Mouse (Mus musculus): ENCODE data around the gene Lancl1. TPM values are rescaled to one million over a fixed set of nuclear protein-coding genes. Genes with fewer than 3 reads are reported as not detected.

Gene Lancl1
- polyA plus RNA-seq, 1 experiment from 2014 or later, result 23.4 TPM

DNA sequence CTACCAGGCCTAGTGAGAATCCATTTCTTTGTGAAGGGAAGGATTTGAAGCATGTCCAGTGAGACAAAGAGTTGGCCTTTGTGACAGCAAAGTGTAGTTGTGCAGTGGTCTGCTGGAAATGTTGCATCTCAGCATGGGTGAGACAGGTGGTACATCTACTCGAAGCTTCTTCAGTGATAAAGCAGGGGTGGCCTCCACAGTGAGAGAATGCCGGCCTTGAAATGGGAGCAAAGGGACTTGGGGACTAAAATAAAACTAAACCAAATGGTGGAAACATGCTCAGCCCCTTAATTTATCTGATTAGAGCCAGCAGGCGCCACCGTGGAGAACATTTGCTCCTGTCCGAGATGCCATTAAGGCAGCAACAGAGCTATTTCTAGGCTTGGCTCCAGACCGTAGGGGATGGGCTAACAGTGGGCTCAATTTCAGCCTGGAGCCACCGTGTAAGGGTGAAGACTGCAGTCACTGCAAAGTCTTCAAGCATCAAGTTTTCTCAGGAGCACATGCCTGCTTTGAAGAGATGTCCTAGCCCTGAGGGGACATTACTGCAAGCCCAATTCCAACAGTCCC lies 53.5 kb downstream of the Lancl1 start:
- Histone ChIP-seq H3K4me1 (replicated peaks) (no peaks in the 10 kb centered on the region), H3K27ac (replicated peaks) (no peak overlapping the region), H3K36me3 (replicated peaks) (no peaks in the 10 kb centered on the region), H3K9ac (no peak overlapping the region), H3K9me3 (replicated peaks) (no peaks in the 10 kb centered on the region), H3K27me3 (no peaks in the 10 kb centered on the region), H3K4me2 (no peak overlapping the region), H3K4me3 (replicated peaks) (no peak overlapping the region)
- ATAC-seq (ENCODE audit: insufficient read depth), result no peak
- WGBS (ENCODE audit: insufficient replicate concordance), result 48% methylated on average over 7 of the region's 7 CpGs

DNA sequence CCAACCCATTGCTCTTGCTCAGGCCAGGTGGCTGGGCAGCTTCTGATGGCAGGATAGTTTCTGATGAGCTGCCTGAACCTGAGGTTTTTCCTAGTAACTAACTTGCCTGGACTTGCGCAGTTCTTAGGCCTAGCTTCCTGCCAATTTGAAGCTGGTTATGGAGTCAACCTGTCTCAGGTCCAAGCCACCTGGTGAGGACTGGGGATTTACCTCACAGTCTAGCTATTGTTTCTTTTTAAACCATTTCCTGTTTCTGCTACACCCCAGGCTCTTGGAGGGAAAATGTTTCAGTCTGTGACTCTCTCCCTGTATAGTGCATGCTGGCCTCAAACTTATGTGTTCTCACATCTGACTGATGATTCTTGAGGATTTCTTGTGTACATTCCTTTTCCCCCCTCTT lies 58.5 kb downstream of the Lancl1 start:
- no peaks in the 10 kb centered on the region for H3K4me1 ChIP-seq (replicated peaks)
- H3K9me3 ChIP-seq (replicated peaks), result no peaks in the 10 kb centered on the region
- no peak overlapping the region for H3K4me3 ChIP-seq (replicated peaks)
- no peak for ATAC-seq (ENCODE audit: insufficient read depth)
- no peaks in the 10 kb centered on the region for H3K36me3 ChIP-seq (replicated peaks)
- no peak overlapping the region for H3K27ac ChIP-seq (replicated peaks)
- no peak overlapping the region for H3K4me2 ChIP-seq
- no peak overlapping the region for H3K9ac ChIP-seq
- 76% methylated on average over 1 of the region's 1 CpGs for WGBS (ENCODE audit: insufficient replicate concordance)
- H3K27me3 ChIP-seq, result no peaks in the 10 kb centered on the region

DNA sequence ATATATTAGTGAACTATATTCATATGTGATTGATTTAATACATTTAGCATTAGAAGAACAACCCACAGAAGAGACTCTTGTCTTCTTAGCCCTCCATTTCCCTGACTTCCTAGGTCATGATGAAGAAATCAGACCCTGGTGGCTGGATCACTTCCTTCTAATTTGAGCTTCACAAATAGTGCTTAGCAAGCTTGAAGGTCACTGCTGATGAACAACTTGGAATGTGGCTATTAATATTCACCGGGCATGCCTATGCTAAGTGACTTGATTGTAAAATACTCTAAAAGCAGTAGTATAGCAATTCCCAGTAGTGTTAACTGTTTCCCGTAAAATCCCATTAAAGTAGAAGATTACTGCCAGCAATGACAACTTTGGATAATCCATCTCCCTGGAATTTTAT lies 63.2 kb downstream of the Lancl1 start:
- no peaks in the 10 kb centered on the region for H3K36me3 ChIP-seq (replicated peaks)
- no peaks in the 10 kb centered on the region for H3K9me3 ChIP-seq (replicated peaks)
- ATAC-seq (ENCODE audit: insufficient read depth), result no peak
- H3K9ac ChIP-seq, result no peak overlapping the region
- H3K4me1 ChIP-seq (replicated peaks), result no peaks in the 10 kb centered on the region
- H3K4me2 ChIP-seq, result no peak overlapping the region
- H3K4me3 ChIP-seq (replicated peaks), result no peak overlapping the region
- WGBS (ENCODE audit: insufficient replicate concordance), result 73% methylated on average over 2 of the region's 2 CpGs
- no peak overlapping the region for H3K27ac ChIP-seq (replicated peaks)
- H3K27me3 ChIP-seq, result no peaks in the 10 kb centered on the region

DNA sequence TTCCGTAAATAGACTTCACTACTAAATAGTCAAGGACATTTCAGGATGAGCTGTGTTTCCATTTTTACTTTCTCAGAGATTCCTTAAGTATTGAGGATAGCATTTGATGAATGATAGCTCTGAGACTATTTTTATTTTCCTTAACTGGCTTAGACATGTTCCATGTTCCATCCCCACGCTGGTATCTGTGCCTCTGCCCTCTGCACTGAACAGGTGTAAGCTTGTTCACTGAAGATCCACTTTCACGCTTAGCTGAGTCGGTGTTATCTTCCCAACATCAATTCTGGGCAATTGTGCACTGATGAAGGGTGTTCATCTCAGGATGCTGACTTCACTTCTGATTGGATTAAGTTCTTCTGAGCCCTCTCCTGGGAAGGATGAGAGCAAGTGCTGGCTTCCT lies 73.8 kb downstream of the Lancl1 start:
- H3K36me3 ChIP-seq (replicated peaks), result no peaks in the 10 kb centered on the region
- no peaks in the 10 kb centered on the region for H3K4me1 ChIP-seq (replicated peaks)
- no peaks in the 10 kb centered on the region for H3K9me3 ChIP-seq (replicated peaks)
- 57% methylated on average over 4 of the region's 4 CpGs for WGBS (ENCODE audit: insufficient replicate concordance)
- H3K27me3 ChIP-seq, result no peaks in the 10 kb centered on the region
- ATAC-seq (ENCODE audit: insufficient read depth), result no peak
- no peak overlapping the region for H3K4me2 ChIP-seq
- H3K27ac ChIP-seq (replicated peaks), result no peak overlapping the region
- H3K4me3 ChIP-seq (replicated peaks), result no peak overlapping the region
- H3K9ac ChIP-seq, result no peak overlapping the region

DNA sequence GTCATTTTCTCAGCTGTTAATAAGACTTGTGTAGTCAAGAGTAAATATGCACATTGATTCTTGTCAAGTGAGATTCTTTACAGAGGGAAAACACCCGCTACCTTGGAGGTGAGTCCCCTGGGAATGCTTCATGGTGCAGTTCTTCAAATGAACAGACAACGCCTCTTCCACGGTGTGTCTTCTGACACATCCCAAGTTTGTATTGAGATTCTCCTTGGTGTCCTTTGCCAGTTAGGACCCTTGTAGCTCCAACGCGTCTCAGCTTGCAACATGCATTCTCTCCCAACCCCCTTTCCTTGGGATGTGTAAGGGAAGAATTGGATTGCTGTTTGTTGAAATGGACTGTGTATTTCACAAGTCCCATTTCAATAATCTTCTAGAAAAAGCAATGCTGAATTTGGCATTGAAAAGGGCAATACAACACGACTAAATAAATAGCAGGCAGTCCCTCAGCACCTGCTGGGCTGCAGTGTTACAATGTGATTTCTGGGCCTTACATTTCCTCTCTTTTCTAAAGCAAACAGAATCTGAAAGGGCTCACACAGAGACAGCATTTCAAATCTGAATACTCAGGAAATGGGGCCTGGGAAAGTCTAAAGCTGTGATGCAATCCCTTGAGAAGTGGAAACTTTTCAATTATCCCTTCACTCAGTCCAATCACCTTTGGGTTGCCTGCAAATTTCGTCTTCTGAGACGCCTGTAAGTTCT lies 78.0 kb downstream of the Lancl1 start:
- Histone ChIP-seq H3K4me3 (replicated peaks) (no peak overlapping the region), H3K27ac (replicated peaks) (no peak overlapping the region), H3K4me1 (replicated peaks) (no peaks in the 10 kb centered on the region), H3K9ac (no peak overlapping the region), H3K4me2 (no peak overlapping the region), H3K27me3 (no peaks in the 10 kb centered on the region), H3K36me3 (replicated peaks) (no peaks in the 10 kb centered on the region), H3K9me3 (replicated peaks) (no peaks in the 10 kb centered on the region)
- ATAC-seq (ENCODE audit: insufficient read depth), result no peak
- WGBS (ENCODE audit: insufficient replicate concordance), result 54% methylated on average over 8 of the region's 8 CpGs

GRCm38 (mm10) chr1:66957361-66957760 lies 81.3 kb downstream of the Lancl1 start:
- no peak for ATAC-seq (ENCODE audit: insufficient read depth)
- no peak overlapping the region for H3K4me3 ChIP-seq (replicated peaks)
- no peaks in the 10 kb centered on the region for H3K9me3 ChIP-seq (replicated peaks)
- H3K4me1 ChIP-seq (replicated peaks), result no peaks in the 10 kb centered on the region
- H3K27ac ChIP-seq (replicated peaks), result no peak overlapping the region
- no peaks in the 10 kb centered on the region for H3K36me3 ChIP-seq (replicated peaks)
- H3K27me3 ChIP-seq, result no peaks in the 10 kb centered on the region
- H3K4me2 ChIP-seq, result no peak overlapping the region
- WGBS (ENCODE audit: insufficient replicate concordance), result 69% methylated on average over 3 of the region's 3 CpGs
- H3K9ac ChIP-seq, result no peak overlapping the region

DNA sequence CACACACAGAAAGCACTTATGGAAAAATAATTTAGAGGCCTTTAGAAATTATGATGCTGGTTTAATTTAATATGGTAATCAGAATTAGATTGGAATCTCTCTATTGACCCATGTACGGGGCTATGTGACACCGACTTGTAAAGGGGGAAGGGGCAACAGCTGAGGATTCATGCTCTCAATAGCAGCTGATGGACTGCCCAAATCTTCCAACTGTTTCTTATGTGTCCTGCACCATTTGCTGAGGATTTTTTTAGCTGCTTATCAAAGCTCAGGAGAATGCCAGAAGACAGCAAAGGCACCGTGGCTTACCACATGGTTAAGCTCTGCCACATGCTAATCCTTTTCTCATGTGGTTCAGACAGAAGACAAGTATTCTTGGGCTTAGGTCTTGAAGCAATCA lies 87.6 kb downstream of the Lancl1 start:
- Histone ChIP-seq H3K27me3 (no peaks in the 10 kb centered on the region), H3K4me1 (replicated peaks) (no peaks in the 10 kb centered on the region), H3K4me3 (replicated peaks) (no peak overlapping the region), H3K9me3 (replicated peaks) (no peaks in the 10 kb centered on the region), H3K27ac (replicated peaks) (no peak overlapping the region), H3K4me2 (no peak overlapping the region), H3K9ac (no peak overlapping the region), H3K36me3 (replicated peaks) (no peaks in the 10 kb centered on the region)
- 62% methylated on average over 3 of the region's 3 CpGs for WGBS (ENCODE audit: insufficient replicate concordance)
- ATAC-seq (ENCODE audit: insufficient read depth), result no peak

Other genes starting within 250 kb of the Lancl1 start
- gene Kansl1l, start 221.3 kb downstream of the Lancl1 start, polyA plus RNA-seq (2015; fragmentation: Nextera tagmentation; extraction: Ambion mirVana), result 3.3 and 3.9 TPM in 2 replicates
- gene Acadl, start 175.6 kb downstream of the Lancl1 start, polyA plus RNA-seq (2015; fragmentation: Nextera tagmentation; extraction: Ambion mirVana), result 140 and 145 TPM in 2 replicates
- 37.2 and 72.1 TPM in 2 replicates for gene Myl1, start 93.5 kb downstream of the Lancl1 start, polyA plus RNA-seq (2015; fragmentation: Nextera tagmentation; extraction: Ambion mirVana)
- gene Cps1, start 84.2 kb upstream of the Lancl1 start, polyA plus RNA-seq (2015; fragmentation: Nextera tagmentation; extraction: Ambion mirVana), result 14.8 and 29.6 TPM in 2 replicates

All from liver, embryonic 15.5 days (tissue).